In the genomic region with DNA sequence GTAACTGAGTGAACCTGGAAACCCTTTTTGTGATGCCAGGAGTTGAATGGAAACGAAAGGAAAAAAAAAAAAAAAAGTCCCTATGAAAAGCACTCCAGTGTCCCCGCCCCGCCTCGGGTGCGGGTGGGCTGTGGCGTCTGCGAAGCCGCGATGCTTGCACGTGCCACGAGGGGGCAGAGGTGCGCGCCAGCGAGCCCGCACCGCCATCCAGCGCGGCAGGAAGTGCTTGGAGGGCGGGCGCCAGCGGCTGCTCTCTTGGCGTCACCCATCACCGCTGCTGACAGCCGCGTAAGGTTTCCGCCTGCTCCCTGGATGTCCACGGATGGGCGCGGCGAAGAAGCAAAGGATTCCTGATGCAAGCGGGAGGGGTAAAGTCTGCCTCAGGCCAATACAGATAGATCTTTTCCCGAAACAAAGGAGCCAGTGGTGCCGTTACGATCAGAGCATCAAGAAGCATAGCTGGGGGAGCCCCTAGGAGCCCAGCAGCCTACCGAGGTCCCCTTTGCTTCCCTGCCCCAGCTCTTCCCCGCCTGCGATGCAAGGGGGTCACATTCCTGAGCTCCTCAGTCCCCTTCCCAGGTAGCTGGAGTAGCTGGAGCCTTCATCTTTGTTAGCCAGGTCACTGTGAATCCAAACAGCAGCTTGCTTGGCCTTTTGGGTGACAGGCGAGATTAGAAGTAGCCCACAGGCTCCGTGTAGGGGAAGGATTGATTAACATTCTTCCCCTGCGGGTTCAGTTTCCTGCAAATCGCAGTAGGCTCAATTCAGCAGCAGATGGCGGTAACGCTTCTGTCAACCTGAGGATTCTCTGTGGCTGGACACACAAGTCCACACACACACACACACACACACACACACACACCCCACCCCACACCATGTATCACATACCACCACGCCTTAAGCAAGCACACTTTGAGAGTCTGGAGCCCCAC, we compare ENCODE assay signal across 8 mouse cellular contexts.
A peak's percentile ranks its signal among the peaks of the same experiment; 100 is the strongest.
DNase-seq lines count a peak whose midpoint lies in the region; ATAC-seq lines count a peak whose summit lies in the region.

No protein-coding gene starts in this region.

- no peaks in the 10 kb centered on the region for H3K36me3 ChIP-seq in intestine, embryonic 14.5 days (ENCODE audit: control insufficient read depth, insufficient read depth, low read length)

- H3K27me3 ChIP-seq in intestine, embryonic 14.5 days (replicated peaks; ENCODE audit: control insufficient read depth, insufficient read depth, low read length), result no peaks in the 10 kb centered on the region

- H3K4me2 ChIP-seq in intestine, embryonic 14.5 days (ENCODE audit: low read length), result peak overlapping the region; percentile 89

- peak; percentile 82 to 84 for DNase-seq in adrenal gland, adult 18-20 months (ENCODE audit: low spot score in 2 of 2)
- peak; percentile 95 for DNase-seq in embryo, embryonic 11 days
- peak; percentile 88 for DNase-seq in gastrocnemius, postnatal 25 days
- peak; percentile 91 for DNase-seq in intestine, embryonic 14.5 days (ENCODE audit: low spot score)
- peak; percentile 94 to 95 for DNase-seq in left cerebral cortex, postnatal 14 days (ENCODE audit: low spot score in 2 of 2)
- DNase-seq in mesoderm, embryonic 11.5 days (ENCODE audit: low read depth, low spot score), result peak; percentile 93
- DNase-seq in right cerebral cortex, postnatal 36 days (ENCODE audit: low spot score in 2 of 2), result peak; percentile 88 to 91
- peak; percentile 90 to 91 for DNase-seq in urinary bladder, postnatal 4 days (ENCODE audit: low spot score in 2 of 2)

- H3K9me3 ChIP-seq in intestine, embryonic 14.5 days (ENCODE audit: control insufficient read depth, low read length), result no peaks in the 10 kb centered on the region

- ATAC-seq in intestine, embryonic 14.5 days (replicated peaks; ENCODE audit: low FRiP score, low TSS enrichment, low read depth), result peak; percentile 96

- no peaks in the 10 kb centered on the region for H3K4me1 ChIP-seq in intestine, embryonic 14.5 days (replicated peaks; ENCODE audit: control insufficient read depth, insufficient read depth, low read length)

- peak overlapping the region; percentile 91 for H3K27ac ChIP-seq in intestine, embryonic 14.5 days (ENCODE audit: low read depth)

- 1% methylated on average over 44 of the region's 44 CpGs for WGBS in intestine, embryonic 14.5 days

- H3K4me3 ChIP-seq in intestine, embryonic 14.5 days (ENCODE audit: low read depth, low read length), result peak overlapping the region; percentile 63

- intact Hi-C loops in left cerebral cortex, postnatal 14 days (cut with DNase I), result loop anchor here (2.0 to 5.0 kb wide), 3 partner anchors 86 to 722 kb away; no protein-coding TSS in a partner anchor

- peak overlapping the region; percentile 71 for H3K9ac ChIP-seq in intestine, embryonic 14.5 days (ENCODE audit: low read length)

Comparison
In these comparisons a context has a peak if more than half of its experiments do, and no peak if none do; other contexts are left out.
1. Peak in every context shown above with its lines: DNase-seq, ATAC-seq, H3K4me3 ChIP-seq and H3K27ac ChIP-seq.